Mouse (Mus musculus) adrenal gland, postnatal 25 days (tissue): ENCODE measurements at regions not wholly inside any gene's neighbourhood (a gene's known extent, or its start where the extent isn't known, plus 50 kb on each side); places are given as distances from the start of the nearest gene placed in this dataset.

Source experiments
- DNase-seq: peaks from one replicate; pipeline ENCODE4 v3.0.0; 2021; ENCODE audit warnings: mixed read lengths

- DNase-seq: no peak
Observed at GRCm38 (mm10) chr2:75457423-75457822, 201.6 kb upstream of the Hnrnpa3 start.

- DNase-seq: no peak
Observed at GRCm38 (mm10) chr2:75458898-75459297, 200.2 kb upstream of the Hnrnpa3 start.

GRCm38 (mm10) chr2:75460419-75460818 lies 198.6 kb upstream of the Hnrnpa3 start:
- DNase-seq: no peak

GRCm38 (mm10) chr2:75461019-75461418 lies 198.0 kb upstream of the Hnrnpa3 start:
- no peak for DNase-seq

- DNase-seq: no peak
Observed at GRCm38 (mm10) chr2:75461421-75461991, 197.6 kb upstream of the Hnrnpa3 start.

GRCm38 (mm10) chr2:75462030-75462671 lies 196.9 kb upstream of the Hnrnpa3 start:
- no peak for DNase-seq

- no peak for DNase-seq
Observed at GRCm38 (mm10) chr2:75463091-75463490, 196.0 kb upstream of the Hnrnpa3 start.

- DNase-seq: no peak
Observed at GRCm38 (mm10) chr2:75464429-75464828, 194.6 kb upstream of the Hnrnpa3 start.

GRCm38 (mm10) chr2:75468851-75469250 lies 190.2 kb upstream of the Hnrnpa3 start:
- no peak for DNase-seq

GRCm38 (mm10) chr2:75469958-75470687 lies 188.9 kb upstream of the Hnrnpa3 start:
- no peak for DNase-seq

GRCm38 (mm10) chr2:75470688-75471054 lies 188.4 kb upstream of the Hnrnpa3 start:
- DNase-seq: no peak

GRCm38 (mm10) chr2:75472489-75472888 lies 186.6 kb upstream of the Hnrnpa3 start:
- no peak for DNase-seq

- DNase-seq: no peak
Observed at GRCm38 (mm10) chr2:75474509-75474908, 184.6 kb upstream of the Hnrnpa3 start.

- DNase-seq: no peak
Observed at GRCm38 (mm10) chr2:75476350-75476749, 182.7 kb upstream of the Hnrnpa3 start.

GRCm38 (mm10) chr2:75477076-75477475 lies 182.0 kb upstream of the Hnrnpa3 start:
- no peak for DNase-seq

- no peak for DNase-seq
Observed at GRCm38 (mm10) chr2:75479546-75479945, 179.5 kb upstream of the Hnrnpa3 start.

GRCm38 (mm10) chr2:75481863-75482262 lies 177.2 kb upstream of the Hnrnpa3 start:
- no peak for DNase-seq

GRCm38 (mm10) chr2:75482484-75482883 lies 176.6 kb upstream of the Hnrnpa3 start:
- DNase-seq: no peak

- DNase-seq: no peak
Observed at GRCm38 (mm10) chr2:75484951-75485350, 174.1 kb upstream of the Hnrnpa3 start.

GRCm38 (mm10) chr2:75491150-75491549 lies 167.9 kb upstream of the Hnrnpa3 start:
- DNase-seq: no peak

- DNase-seq: peak; percentile 43
Observed at GRCm38 (mm10) chr2:75491789-75492500, 167.1 kb upstream of the Hnrnpa3 start.

GRCm38 (mm10) chr2:75492501-75492898 lies 166.6 kb upstream of the Hnrnpa3 start:
- DNase-seq: no peak

- DNase-seq: no peak
Observed at GRCm38 (mm10) chr2:75496606-75497240, 162.3 kb upstream of the Hnrnpa3 start.
